Mouse (Mus musculus): ENCODE measurements around the gene Tmigd1. TPM values are rescaled to one million over a fixed set of nuclear protein-coding genes. Genes with fewer than 3 reads are reported as not detected.

Tmigd1 gene
- not detected in 2 replicates for polyA plus RNA-seq (2016; fragmentation: Nextera tagmentation; extraction: Ambion mirVana)

DNA sequence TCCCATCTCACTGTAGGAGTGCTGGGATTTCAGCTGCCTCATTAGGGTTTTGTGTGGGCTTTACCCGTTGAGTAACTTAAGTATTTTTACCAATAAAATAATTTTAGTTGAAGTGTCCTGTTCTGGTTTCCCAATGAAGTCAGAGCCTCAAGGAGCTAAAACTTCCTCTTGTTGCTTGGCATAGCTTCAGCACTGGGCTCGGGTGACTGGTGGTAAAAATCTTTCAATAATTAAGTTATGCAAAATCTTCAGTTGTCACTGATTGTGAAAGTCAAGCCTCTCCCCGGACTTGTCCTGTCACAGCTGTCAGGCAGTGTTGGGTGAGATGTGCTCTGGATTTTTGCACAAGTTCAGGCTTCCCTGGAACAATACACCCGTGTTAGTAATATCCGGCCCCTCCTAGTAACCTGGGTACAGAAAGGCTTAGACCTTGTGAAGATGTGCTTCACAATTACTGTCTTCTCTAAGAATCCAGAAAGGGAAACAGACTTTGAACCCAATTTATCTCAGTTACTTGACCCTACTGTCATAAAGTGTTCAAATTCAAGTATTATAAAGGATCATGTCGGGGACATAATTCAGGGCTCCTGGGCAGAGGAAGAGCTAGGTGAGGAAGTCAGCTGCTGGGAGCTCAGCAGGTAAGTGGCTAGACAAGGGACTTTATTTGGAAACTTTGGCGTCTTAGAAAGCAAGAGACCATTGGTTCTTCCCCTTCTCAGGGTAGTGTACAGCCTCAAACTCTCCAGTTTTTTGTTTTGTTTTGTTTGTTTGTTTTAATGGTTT lies at the start of gene Tmigd1:
Gene Tmigd1, plus strand, starts transcription at position 581 of the 783 bp plus-strand sequence.
- no peak within 1 kb of the TSS for H3K27ac ChIP-seq
- no peaks in the 10 kb centered on the region for H3K9me3 ChIP-seq
- H3K4me2 ChIP-seq = no peak within 1 kb of the TSS
- peaks cover 7% of the 10 kb centered on the region for H3K4me1 ChIP-seq
- no peaks in the 10 kb centered on the region for H3K36me3 ChIP-seq (replicated peaks)
- WGBS = 80% methylated on average over 7 of the region's 7 CpGs
- H3K27me3 ChIP-seq = no peaks in the 10 kb centered on the region
- no peak for ATAC-seq (ENCODE audit: low FRiP score)
- H3K9ac ChIP-seq = no peak within 1 kb of the TSS
- no peak within 1 kb of the TSS for H3K4me3 ChIP-seq (replicated peaks)

DNA sequence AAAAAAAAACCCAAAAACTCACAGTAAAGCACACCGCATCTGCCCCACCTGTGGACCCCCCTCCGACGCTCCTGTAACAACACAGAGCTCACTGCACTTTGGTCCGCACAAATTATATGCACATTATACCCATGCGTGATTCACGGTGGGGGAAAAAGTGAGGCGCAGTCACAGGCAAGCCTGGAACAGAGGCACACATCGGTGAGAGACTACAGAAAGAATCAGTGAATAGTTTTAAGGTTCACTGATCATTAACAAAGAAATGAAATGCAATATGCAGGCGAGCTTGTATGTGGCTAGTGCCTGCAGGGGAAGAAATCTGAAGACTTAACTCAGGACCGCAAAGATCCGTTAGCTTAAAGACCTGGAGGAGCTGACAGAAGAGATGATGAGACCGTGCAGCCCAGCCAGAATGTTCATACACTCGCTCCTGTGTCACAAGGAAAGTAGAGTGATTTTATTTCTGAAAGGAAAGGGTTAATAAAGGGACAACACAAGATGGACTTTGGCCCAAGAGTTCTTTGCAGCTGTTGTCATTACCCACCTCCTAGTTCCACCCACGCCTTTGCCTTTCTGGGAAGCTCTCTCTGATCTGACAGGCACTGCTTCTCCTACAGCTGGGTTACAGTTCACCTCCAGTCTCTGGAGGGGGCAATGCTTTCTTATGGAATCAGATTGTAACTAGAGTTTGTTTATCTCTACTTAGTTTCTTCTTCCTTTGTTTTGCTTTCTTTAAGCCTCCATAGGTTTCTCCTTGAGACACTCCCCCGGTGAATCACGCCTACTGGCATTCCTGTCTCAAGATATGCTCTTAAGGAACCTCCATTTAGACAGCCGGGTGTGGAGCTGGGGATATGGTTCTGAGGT lies 47.3 kb upstream of the Tmigd1 start:
- H3K4me2 ChIP-seq = 0 out of 2 replicates have a peak overlapping the region, but pooled peaks have one; percentile 3
- peak overlapping the region; percentile 12; the same call in 1 of the 2 replicates for H3K9ac ChIP-seq
- no peak for ATAC-seq (ENCODE audit: low FRiP score)
- 39% methylated on average over 17 of the region's 17 CpGs for WGBS
- H3K9me3 ChIP-seq = no peaks in the 10 kb centered on the region
- no peaks in the 10 kb centered on the region for H3K36me3 ChIP-seq (replicated peaks)
- peaks cover 6% of the 10 kb centered on the region for H3K4me1 ChIP-seq
- H3K27ac ChIP-seq = no peak overlapping the region
- H3K4me3 ChIP-seq (replicated peaks) = no peak overlapping the region
- no peaks in the 10 kb centered on the region for H3K27me3 ChIP-seq

- no peak for ATAC-seq (ENCODE audit: low FRiP score)
- 92% methylated on average over 2 of the region's 2 CpGs for WGBS
- Histone ChIP-seq H3K27ac (no peak overlapping the region), H3K36me3 (replicated peaks) (no peaks in the 10 kb centered on the region), H3K27me3 (no peaks in the 10 kb centered on the region), H3K9me3 (no peaks in the 10 kb centered on the region), H3K9ac (no peak overlapping the region), H3K4me3 (replicated peaks) (no peak overlapping the region), H3K4me2 (no peak overlapping the region), H3K4me1 (peaks cover 6% of the 10 kb centered on the region)
Observed at GRCm38 (mm10) chr11:76856601-76857000, 45.4 kb upstream of the Tmigd1 start.

GRCm38 (mm10) chr11:76857111-76857510 lies 44.8 kb upstream of the Tmigd1 start:
- Histone ChIP-seq H3K27me3 (no peaks in the 10 kb centered on the region), H3K36me3 (replicated peaks) (no peaks in the 10 kb centered on the region), H3K4me1 (peaks cover 6% of the 10 kb centered on the region), H3K27ac (no peak overlapping the region), H3K9me3 (no peaks in the 10 kb centered on the region), H3K4me3 (replicated peaks) (no peak overlapping the region), H3K9ac (no peak overlapping the region), H3K4me2 (no peak overlapping the region)
- WGBS = 90% methylated on average over 7 of the region's 7 CpGs
- no peak for ATAC-seq (ENCODE audit: low FRiP score)

DNA sequence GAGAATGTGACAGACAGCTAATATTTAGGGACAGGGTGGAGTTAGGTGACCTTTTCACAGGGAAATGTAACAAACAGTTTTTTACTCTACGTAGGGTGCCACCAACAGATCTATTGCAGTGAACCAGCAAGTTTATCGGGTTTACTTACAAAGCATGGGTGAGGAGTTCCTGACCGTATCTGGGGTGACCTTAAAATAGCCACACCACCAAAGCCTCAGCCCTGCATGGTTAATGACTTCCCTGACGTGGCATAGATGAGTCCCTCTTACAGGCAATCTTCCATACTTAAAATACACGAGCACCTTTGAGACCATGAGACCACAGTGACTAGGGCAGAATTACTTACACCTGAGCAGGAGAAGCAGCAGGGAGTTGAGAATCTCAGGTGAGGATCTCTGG lies 43.2 kb upstream of the Tmigd1 start:
- Histone ChIP-seq H3K4me3 (replicated peaks) (no peak overlapping the region), H3K9me3 (no peaks in the 10 kb centered on the region), H3K27me3 (no peaks in the 10 kb centered on the region), H3K9ac (no peak overlapping the region), H3K4me1 (peaks cover 6% of the 10 kb centered on the region), H3K36me3 (replicated peaks) (no peaks in the 10 kb centered on the region), H3K27ac (no peak overlapping the region), H3K4me2 (no peak overlapping the region)
- no peak for ATAC-seq (ENCODE audit: low FRiP score)
- 76% methylated on average over 5 of the region's 5 CpGs for WGBS

GRCm38 (mm10) chr11:76859261-76859660 lies 42.7 kb upstream of the Tmigd1 start:
- no peaks in the 10 kb centered on the region for H3K27me3 ChIP-seq
- H3K4me3 ChIP-seq (replicated peaks) = no peak overlapping the region
- no peak overlapping the region for H3K27ac ChIP-seq
- WGBS = 72% methylated on average over 5 of the region's 5 CpGs
- no peak for ATAC-seq (ENCODE audit: low FRiP score)
- no peak overlapping the region for H3K4me2 ChIP-seq
- no peak overlapping the region for H3K9ac ChIP-seq
- H3K9me3 ChIP-seq = no peaks in the 10 kb centered on the region
- peaks cover 6% of the 10 kb centered on the region for H3K4me1 ChIP-seq
- no peaks in the 10 kb centered on the region for H3K36me3 ChIP-seq (replicated peaks)

GRCm38 (mm10) chr11:76861185-76861584 lies 40.8 kb upstream of the Tmigd1 start:
- 100% methylated on average over 3 of the region's 3 CpGs for WGBS
- Histone ChIP-seq H3K4me1 (no peaks in the 10 kb centered on the region), H3K4me2 (no peak overlapping the region), H3K36me3 (replicated peaks) (no peaks in the 10 kb centered on the region), H3K9ac (no peak overlapping the region), H3K27ac (no peak overlapping the region), H3K9me3 (no peaks in the 10 kb centered on the region), H3K27me3 (no peaks in the 10 kb centered on the region), H3K4me3 (replicated peaks) (no peak overlapping the region)
- no peak for ATAC-seq (ENCODE audit: low FRiP score)

DNA sequence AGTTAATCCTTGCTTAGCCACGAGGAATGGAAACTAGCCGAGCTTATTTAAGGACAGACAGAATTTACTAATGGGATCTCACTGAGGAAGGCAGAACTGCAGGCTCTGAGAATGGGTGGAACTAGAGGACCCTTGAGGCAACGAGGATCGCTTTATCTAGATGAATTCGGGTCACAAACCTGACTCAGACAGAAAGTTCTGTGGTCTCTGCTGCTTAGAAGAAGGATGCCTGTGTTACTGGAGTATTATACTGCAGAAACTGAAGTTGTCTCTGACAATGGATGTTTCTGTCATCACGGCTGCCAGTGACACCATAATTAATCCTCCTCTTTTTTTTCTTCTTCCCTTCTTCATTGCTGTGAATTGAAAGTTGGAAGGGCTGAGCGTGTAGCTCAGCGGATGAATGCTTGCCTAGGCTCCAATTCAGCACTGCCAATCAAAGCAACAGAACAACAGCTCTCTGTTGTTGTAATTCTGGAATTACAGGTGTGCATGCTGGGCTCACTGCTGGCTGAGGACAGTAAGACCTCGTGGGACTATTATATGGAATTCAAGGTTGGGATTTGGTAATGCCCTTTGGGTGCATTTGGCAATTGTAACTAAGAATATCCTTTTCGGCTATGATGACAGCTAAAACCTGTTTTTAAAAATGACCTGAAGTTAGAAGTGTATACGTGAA lies 29.3 kb upstream of the Tmigd1 start:
- 54% methylated on average over 11 of the region's 11 CpGs for WGBS
- no peak overlapping the region for H3K27ac ChIP-seq
- H3K4me3 ChIP-seq (replicated peaks) = no peak overlapping the region
- ATAC-seq (ENCODE audit: low FRiP score) = no peak
- H3K9me3 ChIP-seq = no peaks in the 10 kb centered on the region
- H3K4me1 ChIP-seq = 0 out of 2 replicates have a peak, but pooled peaks cover 3% of the 10 kb centered on the region
- no peaks in the 10 kb centered on the region for H3K27me3 ChIP-seq
- no peak overlapping the region for H3K4me2 ChIP-seq
- no peaks in the 10 kb centered on the region for H3K36me3 ChIP-seq (replicated peaks)
- H3K9ac ChIP-seq = no peak overlapping the region

DNA sequence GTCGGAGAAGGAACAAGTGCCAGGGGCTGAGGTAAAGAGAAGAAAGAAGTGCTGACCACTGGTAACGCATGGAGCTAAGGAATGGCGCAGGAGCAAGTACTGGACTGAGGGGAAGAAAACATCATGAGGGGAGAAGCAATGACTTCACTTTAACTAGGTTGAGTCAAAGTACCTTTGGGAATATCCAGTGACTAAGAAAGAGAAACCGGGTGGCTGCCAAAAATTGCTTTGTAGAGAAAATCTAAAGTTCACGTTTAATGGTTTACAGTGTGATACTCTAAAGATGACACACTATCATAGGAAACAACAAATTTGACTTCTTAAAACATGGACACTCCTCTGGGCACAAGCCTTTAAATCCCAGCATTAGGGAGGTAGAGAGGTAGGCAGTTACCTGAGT lies 28.1 kb upstream of the Tmigd1 start:
- H3K9me3 ChIP-seq = no peaks in the 10 kb centered on the region
- no peak overlapping the region for H3K9ac ChIP-seq
- WGBS = 86% methylated on average over 5 of the region's 5 CpGs
- no peak overlapping the region for H3K27ac ChIP-seq
- no peak overlapping the region for H3K4me3 ChIP-seq (replicated peaks)
- 0 out of 2 replicates have a peak, but pooled peaks cover 3% of the 10 kb centered on the region for H3K4me1 ChIP-seq
- no peaks in the 10 kb centered on the region for H3K27me3 ChIP-seq
- ATAC-seq (ENCODE audit: low FRiP score) = no peak
- H3K4me2 ChIP-seq = no peak overlapping the region
- no peaks in the 10 kb centered on the region for H3K36me3 ChIP-seq (replicated peaks)

DNA sequence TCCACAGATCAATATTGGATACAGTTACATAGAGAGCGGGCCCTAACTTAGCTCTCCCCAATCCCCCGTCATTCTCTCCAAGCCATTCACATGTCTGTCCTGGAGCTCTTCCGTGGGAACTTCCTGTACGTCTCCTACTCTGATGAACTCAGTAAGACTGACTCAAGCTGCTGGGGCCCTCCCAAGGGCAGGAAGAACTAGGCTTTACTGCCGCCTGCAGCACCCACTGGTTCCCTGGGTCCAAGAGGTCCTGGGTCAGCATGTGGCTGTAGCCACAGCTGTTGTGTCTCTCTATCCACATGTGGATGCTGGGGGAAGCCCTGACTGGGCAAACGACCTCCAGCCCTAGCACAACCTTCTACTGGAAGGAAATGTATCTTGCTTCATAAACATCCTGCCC lies 27.2 kb upstream of the Tmigd1 start:
- 83% methylated on average over 6 of the region's 6 CpGs for WGBS
- Histone ChIP-seq H3K36me3 (replicated peaks) (no peaks in the 10 kb centered on the region), H3K4me3 (replicated peaks) (no peak overlapping the region), H3K9me3 (no peaks in the 10 kb centered on the region), H3K9ac (no peak overlapping the region), H3K4me2 (no peak overlapping the region), H3K27ac (no peak overlapping the region), H3K4me1 (0 out of 2 replicates have a peak, but pooled peaks cover 3% of the 10 kb centered on the region), H3K27me3 (no peaks in the 10 kb centered on the region)
- ATAC-seq (ENCODE audit: low FRiP score) = no peak

DNA sequence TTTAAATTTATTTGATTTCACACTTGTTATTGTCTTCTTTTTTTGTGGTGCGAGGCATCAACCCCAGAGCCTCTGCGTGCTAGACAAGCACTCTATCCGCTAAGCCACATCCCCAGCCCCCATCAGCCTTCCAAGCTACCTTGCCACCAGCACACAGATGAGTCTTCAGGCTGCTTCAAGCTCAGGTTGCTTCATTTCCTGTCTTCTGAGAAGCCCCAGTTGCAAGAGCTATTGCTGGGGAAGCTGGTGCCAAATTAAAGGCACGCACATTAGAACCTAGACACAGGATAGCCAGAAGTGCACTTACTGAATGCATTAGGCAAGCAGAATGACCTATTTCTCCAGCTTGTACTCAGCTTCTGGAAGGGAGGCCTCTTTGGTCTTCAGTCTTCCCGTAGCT lies 22.1 kb upstream of the Tmigd1 start:
- Histone ChIP-seq H3K9ac (no peak overlapping the region), H3K27ac (no peak overlapping the region), H3K9me3 (no peaks in the 10 kb centered on the region), H3K4me2 (no peak overlapping the region), H3K27me3 (no peaks in the 10 kb centered on the region), H3K36me3 (replicated peaks) (no peaks in the 10 kb centered on the region), H3K4me1 (no peaks in the 10 kb centered on the region), H3K4me3 (replicated peaks) (no peak overlapping the region)
- 89% methylated on average over 5 of the region's 5 CpGs for WGBS
- ATAC-seq (ENCODE audit: low FRiP score) = no peak

GRCm38 (mm10) chr11:76884451-76884850 lies 17.5 kb upstream of the Tmigd1 start:
- no peak overlapping the region for H3K4me2 ChIP-seq
- WGBS = 35% methylated on average over 5 of the region's 5 CpGs
- H3K4me1 ChIP-seq = no peaks in the 10 kb centered on the region
- H3K4me3 ChIP-seq (replicated peaks) = no peak overlapping the region
- H3K9ac ChIP-seq = no peak overlapping the region
- no peaks in the 10 kb centered on the region for H3K36me3 ChIP-seq (replicated peaks)
- H3K9me3 ChIP-seq = no peaks in the 10 kb centered on the region
- H3K27me3 ChIP-seq = no peaks in the 10 kb centered on the region
- H3K27ac ChIP-seq = no peak overlapping the region
- ATAC-seq (ENCODE audit: low FRiP score) = no peak

All from forebrain, embryonic 12.5 days (tissue).